Mouse (Mus musculus) gastrocnemius, postnatal 25 days (tissue): ENCODE measurements around the gene Gm20458. TPM values are rescaled to one million over a fixed set of nuclear protein-coding genes. Genes with fewer than 3 reads are reported as not detected.

Source experiments
- DNase-seq: peaks from one replicate; pipeline ENCODE4 v3.0.0; 2022
- long read RNA-seq, 2 experiments: library from polyadenylated mRNA; stranded (forward); transcript quantifications; one replicate each; pipeline ENCODE4 v2.0.0; 2021
- total RNA-seq, 2 experiments: library from RNA; stranded (reverse); gene quantifications; 1 replicate in 1 of 2; 2 replicates in 1 of 2; pipeline ENCODE4 v1.2.3; 2021

Gene Gm20458
- 1 to 10 TPM; 3.2 to 8.9 TPM for total RNA-seq
- long read RNA-seq, experiment 1, partial matches to known transcripts: 0 of 1 reads
- long read RNA-seq, experiment 1, other reads (novel, unspliced or antisense): 1 of 1 reads
- long read RNA-seq, experiment 2, partial matches to known transcripts: 1 of 3 reads
- long read RNA-seq, experiment 2, other reads (novel, unspliced or antisense): 2 of 3 reads

GRCm38 (mm10) chr2:164460745-164461551 is at the start of gene Gm20458:
Gene Gm20458 (plus strand): TSS chr2:164460967.
- DNase-seq: peak; percentile 98

DNA sequence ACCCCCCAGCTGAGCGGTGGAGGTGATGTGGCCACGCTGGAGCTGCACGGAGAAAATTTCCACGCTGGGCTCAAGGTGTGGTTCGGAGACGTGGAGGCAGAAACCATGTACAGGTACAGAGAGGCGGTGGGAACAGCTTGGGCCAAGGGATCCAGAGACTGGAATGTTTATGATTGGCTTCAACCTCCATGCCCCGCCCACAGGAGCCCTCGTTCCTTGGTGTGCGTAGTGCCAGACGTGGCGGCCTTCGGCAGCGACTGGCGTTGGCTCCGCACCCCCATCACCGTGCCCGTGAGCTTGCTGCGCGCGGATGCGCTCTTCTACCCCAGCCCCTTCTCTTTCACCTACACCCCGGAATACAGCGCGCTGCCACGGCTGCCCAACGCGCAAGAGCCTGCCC is 46.6 kb upstream of the Gm20458 start:
- DNase-seq: no peak

GRCm38 (mm10) chr2:164414581-164414980 is 46.2 kb upstream of the Gm20458 start:
- DNase-seq: no peak

DNA sequence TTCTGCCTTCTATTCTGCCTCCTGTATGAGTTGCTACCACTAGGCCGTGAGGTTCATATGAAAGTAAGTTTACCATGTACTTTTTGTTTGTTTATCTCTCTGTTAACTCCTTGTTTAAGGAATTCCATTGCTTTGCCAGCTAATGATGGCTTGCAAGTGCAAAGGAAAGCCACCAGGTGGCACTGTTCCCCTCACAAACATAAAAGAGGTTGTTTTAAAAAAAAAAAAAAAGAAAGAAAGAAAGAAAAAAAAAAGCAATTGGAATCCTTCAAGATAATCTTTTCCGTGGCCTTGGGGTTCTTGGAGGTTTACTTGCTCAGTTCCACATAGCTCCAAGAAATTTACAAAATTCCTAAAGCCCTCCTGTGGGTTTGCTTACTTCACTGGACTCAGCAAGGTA is 43.6 kb upstream of the Gm20458 start:
- no peak for DNase-seq

DNA sequence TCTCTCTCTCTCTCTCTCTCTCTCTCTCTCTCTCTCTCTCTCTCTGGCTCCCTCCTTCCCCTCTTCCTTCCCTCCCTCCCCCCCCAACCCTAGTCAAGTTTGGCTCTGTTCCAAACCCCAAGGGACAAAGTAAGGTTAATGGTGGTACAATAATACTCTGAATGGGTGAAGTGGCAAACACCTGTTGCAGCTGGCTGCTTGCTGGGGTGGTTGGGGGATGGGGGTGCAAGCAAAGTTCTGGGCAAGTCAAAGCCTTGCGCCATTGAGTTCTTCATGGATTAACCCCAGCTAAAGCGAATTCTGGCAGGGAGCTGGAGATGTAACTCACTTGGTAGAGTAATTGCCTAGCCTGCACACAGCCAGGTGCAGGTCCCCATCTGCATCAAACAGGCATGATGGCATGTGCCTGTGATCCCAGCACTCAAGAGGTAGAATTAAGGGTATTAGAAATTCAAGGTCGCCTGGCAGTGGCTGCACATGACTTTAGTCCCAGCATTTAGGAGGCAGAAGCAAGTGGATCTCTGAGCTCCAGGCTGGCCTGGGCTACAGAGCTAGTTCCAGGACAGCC is 42.4 kb upstream of the Gm20458 start:
- DNase-seq: no peak

GRCm38 (mm10) chr2:164419489-164419888 is 41.3 kb upstream of the Gm20458 start:
- no peak for DNase-seq

DNA sequence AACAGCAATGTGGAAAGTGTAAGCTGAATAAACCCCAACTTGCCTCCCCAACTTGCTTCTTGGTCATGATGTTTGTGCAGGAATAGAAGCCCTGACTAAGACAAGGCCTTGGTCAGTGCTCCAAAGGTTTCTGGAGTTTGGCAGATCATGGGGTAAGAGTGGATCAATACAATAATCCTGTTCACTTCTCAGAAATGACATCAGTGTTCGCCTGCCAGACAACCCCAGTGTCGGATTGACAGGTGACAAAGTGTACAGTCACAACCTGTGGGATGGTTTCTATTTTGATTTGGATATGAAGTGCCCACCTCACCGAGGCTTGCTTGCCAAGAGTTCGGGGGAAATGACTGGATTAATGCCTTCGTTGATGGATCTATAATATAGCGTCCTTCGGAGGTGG is 39.5 kb upstream of the Gm20458 start:
- no peak for DNase-seq

DNA sequence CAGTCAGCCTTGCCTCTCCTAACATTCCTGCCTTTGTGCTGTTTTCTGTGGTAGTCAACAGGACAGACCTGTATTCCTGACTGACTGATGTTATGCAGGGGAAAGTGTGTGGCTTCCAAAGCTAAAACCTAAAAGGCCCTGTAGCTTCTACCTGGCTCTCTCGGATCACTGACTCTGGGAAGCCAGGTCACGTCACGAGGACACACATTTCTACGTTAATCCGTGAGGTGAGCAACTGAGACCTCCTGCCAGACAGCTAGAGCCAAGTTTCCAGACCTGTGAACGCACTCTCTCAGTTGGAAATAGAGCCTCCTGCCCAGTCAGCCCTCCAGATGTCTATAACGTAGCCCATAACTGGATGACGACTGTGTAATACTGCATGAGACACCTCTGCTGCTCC is 38.8 kb upstream of the Gm20458 start:
- DNase-seq: no peak

DNA sequence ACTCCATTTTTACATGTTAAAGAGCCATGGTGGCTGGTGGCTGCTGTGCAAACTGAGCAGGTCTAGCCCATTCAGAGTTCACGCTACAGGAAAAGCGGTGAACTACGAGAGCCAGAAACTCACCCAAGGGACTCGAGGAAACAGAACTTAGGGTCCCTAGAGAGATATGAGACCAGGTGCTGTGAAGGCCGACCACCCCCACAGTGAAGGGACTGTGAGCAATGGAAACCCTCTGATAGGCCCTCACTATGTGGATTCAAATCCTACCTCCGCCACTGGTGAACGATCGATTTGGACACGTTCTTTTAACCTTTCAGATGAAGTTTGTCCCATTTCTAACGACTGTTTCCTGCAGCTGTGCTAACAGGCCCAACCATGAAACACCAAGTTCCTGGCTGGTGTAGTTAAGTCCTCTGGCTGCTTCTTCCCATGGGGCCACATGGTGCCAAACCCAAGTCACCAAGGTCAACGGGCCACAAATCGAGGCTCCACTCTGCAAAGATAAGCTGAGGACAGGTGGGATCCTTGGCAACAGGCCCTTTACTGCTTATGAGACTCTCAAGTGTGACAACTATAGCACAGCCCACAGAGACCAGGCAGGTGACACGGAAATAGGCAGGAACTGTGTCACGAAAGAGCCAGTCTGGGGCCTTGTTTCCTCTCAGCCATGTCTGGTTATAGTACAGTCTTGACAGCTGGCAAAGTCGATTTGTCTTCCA is 37.9 kb upstream of the Gm20458 start:
- DNase-seq: no peak

DNA sequence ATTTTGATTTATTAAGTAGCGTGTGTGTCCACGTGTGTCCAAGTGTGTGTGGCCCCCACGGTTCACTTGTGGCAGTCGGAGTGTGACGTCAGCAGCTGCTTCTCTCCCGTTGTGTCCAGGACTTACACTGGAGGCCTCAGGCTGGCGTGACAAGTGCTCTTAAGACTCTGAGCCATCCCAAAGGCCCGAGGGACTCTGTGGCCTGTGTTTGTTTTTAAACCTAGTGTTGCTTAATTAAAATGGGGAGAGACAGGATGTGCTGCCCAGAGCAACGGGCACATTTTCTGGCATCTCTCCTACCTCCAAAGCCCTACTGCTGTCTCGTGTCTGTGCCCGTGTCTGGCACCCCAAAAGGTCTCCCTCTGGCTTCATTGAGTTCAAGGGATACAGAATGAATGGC is 37.3 kb upstream of the Gm20458 start:
- DNase-seq: peak; percentile 39

DNA sequence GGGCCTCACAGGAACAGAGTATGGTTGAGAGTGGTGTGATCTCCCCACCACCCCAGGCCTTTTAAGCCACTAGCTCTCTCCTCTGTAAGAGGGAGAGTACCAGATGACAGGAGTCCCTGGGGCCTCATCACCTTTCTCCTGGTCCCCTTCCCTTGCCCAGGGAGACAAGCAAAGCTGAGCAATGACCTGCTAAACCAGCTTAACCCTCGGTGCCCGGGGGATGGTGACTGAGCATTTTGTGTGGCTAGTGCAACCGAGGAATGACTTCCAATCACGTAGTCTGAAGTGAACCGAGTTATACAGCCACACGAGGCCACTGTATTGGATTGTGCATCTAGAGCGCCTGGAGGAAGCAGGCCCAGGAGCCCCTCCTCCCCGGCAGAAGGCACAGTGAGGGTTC is 36.4 kb upstream of the Gm20458 start:
- DNase-seq: no peak

DNA sequence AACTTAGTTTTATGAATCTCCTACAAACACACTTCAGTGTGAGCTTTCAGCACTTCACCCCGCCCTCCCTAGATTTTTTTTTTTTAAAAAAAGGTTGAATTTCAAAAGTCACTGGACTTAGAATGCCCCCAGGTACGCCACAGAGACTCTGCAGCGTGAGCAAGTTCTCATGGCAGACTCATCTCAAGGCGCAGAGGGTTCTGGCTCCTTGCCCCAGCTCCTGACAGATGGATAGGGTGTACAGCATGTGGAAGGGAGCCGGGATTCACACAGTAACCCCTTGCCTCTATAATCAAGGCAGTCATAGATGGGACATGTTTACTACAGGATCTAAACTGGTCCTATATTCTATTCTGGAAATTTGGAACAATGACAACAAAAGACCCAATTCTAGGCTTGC is 35.4 kb upstream of the Gm20458 start:
- no peak for DNase-seq

DNA sequence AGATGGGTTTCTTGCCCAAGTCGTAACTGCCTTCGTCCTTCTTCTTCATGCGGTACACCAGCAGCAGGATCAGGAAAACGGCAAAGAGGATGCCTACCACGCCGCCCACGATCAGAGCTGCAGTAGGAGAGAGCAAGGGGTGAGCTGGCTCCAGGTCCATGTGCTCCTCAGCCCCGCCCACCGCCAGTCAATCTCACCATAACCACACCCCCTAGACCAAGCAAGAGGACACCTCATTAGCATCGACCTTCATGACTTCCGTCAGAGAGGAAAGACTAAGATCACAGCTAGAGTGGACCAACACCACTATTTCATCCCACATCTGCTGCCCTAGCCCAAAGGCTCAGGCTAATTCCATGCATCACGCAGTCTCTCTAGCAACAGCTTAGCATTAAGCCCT is 34.6 kb upstream of the Gm20458 start:
- DNase-seq: no peak

DNA sequence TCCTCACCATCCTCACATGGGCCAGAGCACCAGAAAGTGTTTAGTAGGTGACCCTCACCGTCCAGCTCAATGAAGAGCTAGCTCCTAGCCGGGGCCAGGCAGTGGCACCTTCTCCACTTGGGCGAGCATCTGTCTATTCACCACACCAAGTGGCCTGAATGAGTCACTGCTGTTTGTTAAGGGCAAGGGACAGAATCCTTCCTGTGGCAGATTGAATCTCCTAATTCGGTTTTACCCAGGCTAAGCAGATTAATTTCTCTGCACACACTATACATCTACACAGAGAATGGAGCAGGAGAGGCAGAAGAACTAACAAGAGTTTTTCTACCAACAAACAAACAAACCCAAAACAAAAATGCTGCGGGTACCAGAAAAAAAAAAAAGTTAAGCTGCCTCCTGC is 33.8 kb upstream of the Gm20458 start:
- no peak for DNase-seq

GRCm38 (mm10) chr2:164428451-164428850 is 32.3 kb upstream of the Gm20458 start:
- no peak for DNase-seq

DNA sequence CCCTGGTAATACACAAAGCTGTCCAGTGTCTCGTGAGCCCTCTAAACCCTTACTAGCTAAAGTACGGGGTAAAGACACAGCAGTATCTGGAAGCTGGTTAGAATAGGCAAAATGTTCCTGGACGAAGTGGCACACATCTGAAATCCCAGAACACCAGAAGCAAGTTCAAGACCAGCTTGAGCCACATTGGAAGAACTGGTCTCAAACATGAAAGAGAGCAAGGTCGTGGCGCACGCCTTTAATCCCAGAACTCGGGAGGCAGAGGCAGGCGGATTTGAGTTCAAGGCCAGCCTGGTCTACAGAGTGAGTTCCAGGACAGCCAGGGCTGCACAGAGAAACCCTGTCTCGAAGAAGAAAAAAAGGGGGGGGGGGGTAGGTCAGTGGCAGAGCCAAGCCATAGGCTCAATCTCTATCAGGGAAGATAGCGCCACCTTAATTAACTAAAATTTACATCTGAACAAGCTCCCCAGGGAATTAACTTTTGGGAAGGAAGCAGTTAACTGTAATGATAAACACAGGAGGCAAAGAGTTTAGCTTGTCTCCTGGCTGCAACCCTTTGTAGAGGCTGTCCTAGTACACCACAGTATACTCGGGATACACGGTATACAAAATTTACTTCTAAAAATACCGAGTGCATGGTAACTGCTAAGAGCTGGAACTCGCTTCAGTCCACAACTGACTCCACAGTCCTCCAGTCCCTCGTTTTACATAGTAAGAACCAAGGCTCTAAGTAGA is 30.7 kb upstream of the Gm20458 start:
- no peak for DNase-seq

DNA sequence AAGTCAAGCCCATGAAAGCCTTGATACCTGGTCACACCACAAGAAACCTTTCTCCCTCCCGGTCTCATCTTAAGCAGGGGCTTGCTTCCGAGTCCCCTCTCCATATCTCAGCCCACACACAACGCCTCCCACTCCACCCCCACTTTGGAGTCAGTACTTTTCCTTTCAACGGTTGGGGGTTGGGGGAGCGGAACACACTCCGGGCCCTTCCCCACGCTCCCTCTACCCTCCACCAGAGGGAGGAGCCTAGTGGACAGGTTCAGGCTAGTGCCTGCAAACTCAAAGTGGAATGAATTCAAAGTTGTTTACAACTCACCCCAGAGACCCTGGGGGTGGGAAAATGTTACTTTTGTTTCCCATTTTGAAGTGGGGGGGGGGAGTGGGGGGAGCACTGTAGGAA is 30.1 kb upstream of the Gm20458 start:
- no peak for DNase-seq

DNA sequence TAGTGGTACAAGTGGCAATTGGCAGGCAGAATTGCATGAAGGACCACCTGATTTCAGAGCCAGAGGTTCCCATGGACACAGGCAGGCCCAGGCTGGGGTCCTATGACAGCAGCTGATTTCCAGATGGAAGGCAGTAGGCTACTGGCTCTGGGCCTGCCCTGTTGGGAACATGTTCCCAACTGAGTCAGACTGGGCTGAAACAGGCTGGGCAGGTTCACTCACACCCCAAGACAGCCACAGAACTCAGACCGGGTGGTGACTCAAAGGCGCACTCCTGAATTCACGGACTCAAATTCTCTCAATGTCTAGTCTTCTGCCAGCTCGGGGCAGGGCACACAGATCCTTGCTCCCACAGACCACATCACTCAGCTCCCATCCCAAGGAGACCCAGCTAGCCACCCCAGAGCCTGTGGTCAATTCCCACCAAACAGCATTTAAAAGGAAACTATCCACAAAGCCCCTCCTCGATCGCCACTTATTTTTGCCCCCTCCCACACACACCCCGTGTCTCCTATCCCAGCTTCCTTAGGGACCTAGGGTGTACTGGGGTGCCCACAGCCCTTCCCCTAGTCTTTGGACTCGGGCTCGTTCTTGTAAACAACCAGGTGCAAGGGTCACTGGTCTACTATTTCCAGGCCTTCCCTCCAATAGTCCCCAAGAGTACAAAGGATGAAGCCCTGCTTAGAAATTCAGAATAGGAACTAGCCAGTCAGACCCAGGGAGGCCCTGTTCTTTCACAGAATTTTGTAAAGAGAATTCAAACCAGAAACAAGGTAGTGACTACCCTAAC is 28.9 kb upstream of the Gm20458 start:
- no peak for DNase-seq

DNA sequence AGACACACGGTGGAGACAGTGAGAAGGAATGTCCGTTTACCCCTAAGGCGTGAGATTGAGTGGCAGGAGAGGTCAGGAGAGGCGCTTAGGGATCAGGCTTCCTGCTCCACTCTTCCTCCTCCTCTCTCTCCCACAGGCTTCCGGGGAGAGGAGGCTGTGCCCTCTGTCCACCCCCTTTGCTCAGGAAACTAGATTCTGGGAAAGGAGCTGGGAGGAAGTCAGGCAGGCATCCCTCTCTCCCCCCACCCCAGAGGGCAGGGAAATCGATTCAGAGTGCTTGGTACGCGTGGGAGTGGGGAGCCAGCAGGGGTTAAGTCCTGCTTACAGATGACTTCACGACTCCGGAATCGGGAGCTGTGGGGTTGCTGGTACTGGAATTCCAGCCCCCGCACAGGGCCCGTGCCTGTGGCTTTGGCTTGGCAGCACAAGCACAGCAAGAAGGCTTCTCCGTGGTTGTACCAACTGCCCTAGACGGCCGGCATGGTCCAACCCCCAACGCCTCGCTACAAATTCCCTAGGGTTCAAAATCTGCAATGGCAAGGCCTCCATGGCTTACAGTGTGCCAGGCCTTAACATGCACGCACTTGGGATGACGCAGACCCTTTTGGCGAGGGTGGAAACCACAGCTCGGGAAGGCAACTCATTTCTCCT is 28.1 kb upstream of the Gm20458 start:
- DNase-seq: peak; percentile 55

- no peak for DNase-seq
These were observed 27.4 kb upstream of the Gm20458 start for GRCm38 (mm10) chr2:164433278-164433895.
